Mouse (Mus musculus) urinary bladder, postnatal 4 days (tissue): Measurements from ENCODE around the gene Serpina3k.
"Not testable (repeated sequence)": the region's sequence is repeated elsewhere in the genome, so short reads cannot be mapped to it uniquely, and the experiment has no call there.

Experiments used
- DNase-seq, 2 experiments: peaks; one replicate each; pipeline ENCODE4 v3.0.0; 2021 to 2022; ENCODE audit warnings: low spot score in 2 of 2

Gene Serpina3k

GRCm38 (mm10) chr12:104338226-104338625, at the start of gene Serpina3k, which contains the start of gene Serpina3m:
Serpina3k (plus strand) TSS chr12:104338486.
Serpina3m (plus strand) TSS chr12:104338486.
- DNase-seq = not testable (repeated sequence)

DNA sequence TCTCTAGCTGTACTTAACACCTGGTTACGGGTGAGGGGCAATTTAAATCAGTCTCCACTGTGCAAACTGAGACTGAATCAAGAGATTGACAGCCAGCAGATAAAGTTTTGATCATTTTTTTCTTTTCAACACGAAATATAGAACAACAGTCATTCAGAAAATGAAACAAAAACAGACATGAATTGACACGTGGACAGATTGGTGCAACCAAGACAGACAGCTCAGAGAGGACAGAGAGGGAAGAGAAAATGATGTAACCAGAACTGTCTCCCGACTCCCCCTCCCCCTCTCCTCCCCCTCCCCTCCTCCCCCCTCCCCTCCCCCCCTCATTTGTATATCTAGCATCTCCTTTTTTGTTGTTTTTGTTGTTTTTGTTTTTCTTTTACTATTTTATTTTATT, 48.4 kb upstream of the Serpina3k start:
- DNase-seq = no peak

DNA sequence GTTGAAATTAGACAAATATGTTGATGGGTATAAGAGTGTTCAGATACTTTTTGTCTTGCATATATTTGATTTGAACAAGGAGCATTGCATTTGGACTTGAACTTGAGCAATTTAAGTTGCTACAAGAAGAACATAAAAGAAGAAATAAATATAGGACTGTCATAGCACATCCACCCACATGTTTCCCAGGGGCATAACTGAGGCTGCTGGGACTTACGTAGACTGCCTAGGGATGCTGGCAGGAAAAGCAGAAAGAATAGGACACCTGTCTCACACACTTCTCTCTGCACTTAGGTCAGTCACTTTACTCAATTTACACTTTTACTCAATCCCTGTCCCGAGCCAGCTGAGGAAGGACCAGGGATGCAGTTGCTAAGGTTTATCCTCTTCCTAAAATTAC, 44.3 kb upstream of the Serpina3k start:
- no peak for DNase-seq

GRCm38 (mm10) chr12:104298049-104298448, 40.2 kb upstream of the Serpina3k start:
- DNase-seq = no peak

DNA sequence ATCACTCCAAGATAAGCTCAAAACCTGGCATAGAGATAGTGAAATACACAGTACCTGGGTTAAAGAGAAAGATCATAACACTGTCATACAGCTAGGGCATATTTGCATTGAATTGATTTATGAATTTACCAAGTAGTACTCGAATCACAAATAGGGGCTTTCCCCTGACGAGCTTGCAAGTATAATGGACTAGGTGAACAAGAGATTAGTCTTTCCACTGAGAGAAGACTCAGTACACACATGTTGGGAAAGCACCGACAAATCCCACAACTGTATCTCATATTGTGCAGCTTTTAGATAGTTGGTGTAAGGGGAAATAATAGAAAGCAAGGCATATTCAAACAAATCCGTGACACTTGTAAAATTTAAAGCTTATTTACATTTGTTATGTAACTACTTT, 32.3 kb upstream of the Serpina3k start:
- no peak for DNase-seq

GRCm38 (mm10) chr12:104314253-104314652, 24.0 kb upstream of the Serpina3k start, which contains the start of gene Serpina3j:
Serpina3j (plus strand) TSS chr12:104314553.
- no peak for DNase-seq

DNA sequence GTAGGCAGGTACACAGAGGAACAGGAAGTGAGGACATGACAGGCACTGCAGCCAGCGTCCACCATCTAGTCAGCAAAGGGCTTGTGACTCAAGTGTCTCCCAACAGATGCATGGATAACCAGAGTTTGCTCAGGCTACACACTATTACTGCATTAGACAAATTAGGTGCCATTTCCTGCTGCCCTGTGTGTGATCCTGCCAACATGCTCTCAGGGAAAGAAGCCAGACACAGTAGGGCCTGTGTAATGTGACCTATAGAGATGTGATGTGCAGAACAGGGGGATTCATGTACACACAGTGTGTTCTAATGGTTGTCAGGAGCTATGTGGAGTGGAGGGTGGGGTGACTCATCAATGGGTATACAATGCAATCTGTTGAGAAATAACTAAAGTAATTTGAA, 15.8 kb upstream of the Serpina3k start:
- peak in 1 of 2 experiments; percentile 8 for DNase-seq

DNA sequence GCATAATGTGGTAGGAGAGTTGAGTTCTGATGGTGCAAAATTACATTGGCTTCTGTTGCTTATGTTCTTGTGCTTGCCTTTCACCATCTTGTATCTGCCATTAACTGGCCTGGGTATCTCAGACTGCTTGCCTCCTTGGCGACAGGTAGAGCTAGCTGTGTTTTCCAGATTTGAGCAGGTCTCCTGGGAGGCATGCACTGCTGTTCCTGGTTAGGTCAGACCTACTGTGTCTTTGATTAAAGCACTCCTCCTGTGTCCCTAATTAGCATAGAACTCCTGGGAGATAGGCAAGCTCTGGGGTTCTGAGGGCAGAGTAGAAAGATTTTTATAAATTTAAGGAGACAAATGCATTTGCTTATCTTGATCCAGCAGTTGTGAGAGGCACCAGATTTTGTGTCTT, 6.6 kb upstream of the Serpina3k start:
- peak in 1 of 2 experiments; percentile 2 for DNase-seq

- not testable (repeated sequence) for DNase-seq
Measured at GRCm38 (mm10) chr12:104336873-104337272, 1.4 kb upstream of the Serpina3k start.

GRCm38 (mm10) chr12:104338705-104339104, 419 bp downstream of the Serpina3k start:
- no peak for DNase-seq

- not testable (repeated sequence) for DNase-seq
Measured at GRCm38 (mm10) chr12:104342489-104342888, 4.2 kb downstream of the Serpina3k start.

DNA sequence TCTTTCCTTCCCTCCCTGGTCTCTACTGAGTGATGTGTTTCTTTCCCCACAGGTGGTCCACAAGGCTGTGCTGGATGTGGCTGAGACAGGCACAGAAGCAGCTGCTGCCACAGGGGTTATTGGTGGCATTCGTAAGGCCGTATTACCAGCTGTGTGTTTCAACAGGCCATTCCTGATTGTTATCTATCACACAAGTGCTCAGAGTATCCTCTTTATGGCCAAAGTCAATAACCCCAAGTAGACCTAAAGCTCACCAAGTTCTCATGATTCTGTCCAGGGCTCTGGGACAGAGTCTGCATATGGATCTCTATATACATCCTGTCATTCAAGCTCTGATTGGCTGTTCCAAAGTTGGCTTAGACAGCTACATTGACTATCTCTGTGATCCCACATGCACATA, 6.9 kb downstream of the Serpina3k start:
- DNase-seq = peak in 1 of 2 experiments; percentile 42

DNA sequence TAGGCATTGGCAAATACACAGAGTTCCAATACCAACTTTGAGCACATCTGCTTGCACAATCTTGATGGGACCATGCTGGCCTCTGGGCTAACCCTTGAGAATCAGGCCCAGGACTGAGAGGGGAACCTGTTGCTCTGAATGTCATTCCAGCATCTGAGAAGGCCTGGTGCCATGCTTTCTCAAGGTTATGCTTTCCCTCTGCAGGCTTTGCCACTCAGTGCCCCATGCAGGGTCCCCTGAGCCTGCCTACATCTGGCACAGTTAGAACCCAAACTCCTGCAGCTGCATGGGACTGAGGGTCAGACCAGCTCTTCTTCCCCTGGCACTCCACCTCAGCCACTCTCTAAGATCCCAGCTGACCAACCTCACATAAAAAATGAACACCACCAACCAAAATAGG, 7.4 kb downstream of the Serpina3k start:
- peak; percentile 12 to 54 for DNase-seq

DNA sequence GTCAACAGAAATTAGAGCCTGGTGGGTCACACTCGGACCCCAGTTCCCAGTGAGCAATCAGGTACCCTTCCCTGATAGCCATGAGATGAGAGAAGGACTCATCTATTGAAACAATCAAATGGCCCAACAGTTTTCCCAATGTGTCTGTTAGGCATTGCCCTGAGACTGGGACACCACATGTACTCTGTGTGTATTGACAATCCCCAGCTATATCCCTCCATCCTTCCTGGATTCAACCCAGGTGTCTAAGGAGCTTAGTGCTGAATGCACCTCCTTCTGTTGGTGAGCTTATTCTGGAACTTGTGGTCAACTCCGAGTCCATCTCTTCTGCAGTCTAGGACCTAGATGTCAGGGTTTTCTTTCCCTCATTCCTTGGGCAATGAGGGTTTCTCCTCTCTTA, 8.8 kb downstream of the Serpina3k start:
- DNase-seq = peak in 1 of 2 experiments; percentile 14

DNA sequence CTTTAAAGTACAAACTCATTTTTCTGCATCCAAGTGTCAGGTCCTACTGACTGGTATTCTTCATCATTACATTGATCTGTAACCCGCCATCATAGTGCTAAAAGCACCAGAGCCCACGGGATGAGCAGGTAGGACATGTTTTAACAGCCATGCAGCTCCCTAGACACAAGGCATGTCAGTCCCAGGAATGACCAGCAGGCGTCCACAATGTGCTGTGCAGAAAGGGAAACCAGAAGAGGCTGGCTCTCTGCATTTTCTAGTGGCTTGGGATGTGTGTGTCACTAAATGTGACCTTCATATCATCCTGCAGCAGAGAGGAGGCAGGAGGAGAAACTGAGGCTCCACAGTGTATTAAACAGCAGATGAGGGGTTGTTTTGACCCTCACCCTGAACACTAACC, 13.5 kb downstream of the Serpina3k start:
- not testable (repeated sequence) for DNase-seq

GRCm38 (mm10) chr12:104356006-104356405, 17.7 kb downstream of the Serpina3k start:
- DNase-seq = no peak

GRCm38 (mm10) chr12:104369986-104370385, 31.7 kb downstream of the Serpina3k start:
- DNase-seq = no peak

DNA sequence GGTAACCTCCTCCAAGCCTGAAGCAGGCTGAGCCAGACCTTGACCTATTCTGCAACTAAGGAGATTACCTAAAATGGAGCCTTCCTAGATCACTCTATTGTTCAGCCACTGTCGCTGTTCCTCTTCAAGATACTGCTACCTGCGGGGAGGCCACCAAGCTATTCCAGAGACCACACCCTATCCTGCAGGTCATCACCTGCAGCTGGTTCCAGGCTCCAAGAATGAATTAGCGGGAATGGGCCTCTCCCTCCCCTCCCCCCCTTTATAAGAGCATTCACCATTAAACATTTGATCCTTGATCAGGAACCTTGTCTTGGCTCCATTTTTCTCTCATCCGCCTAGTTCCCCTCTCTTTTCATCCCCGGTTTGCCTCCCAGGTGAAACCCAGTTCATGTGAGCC, 38.9 kb downstream of the Serpina3k start:
- DNase-seq = not testable (repeated sequence)

- not testable (repeated sequence) for DNase-seq
Measured at GRCm38 (mm10) chr12:104378351-104378750, 40.1 kb downstream of the Serpina3k start.

GRCm38 (mm10) chr12:104378815-104379214, 40.5 kb downstream of the Serpina3k start:
- DNase-seq = not testable (repeated sequence)

- no peak for DNase-seq
Measured at GRCm38 (mm10) chr12:104379856-104380255, 41.6 kb downstream of the Serpina3k start.

DNA sequence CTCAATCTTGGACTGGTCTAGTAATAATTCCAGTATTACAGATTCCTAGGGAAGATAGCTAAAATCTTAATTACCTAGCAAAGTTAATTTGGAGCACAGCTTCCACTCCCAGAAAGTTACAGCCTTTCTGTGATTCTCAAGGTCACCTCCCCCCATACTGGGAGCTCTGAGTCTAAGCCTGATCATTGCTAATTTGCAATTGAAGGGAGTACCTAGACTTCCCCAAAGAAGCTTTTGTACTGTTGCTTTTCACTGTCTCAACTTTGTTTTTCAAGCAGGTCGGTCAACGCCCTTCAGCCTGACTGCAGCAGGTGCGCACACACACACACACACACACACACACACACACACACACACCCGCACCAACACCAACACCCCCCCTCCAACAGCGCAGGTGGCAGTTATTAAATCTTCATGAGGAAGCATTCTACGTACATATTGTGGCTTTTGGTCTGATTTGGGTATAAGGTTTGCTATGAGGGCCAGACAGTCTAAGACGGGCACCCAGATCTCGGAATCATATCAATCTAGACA, 42.9 kb downstream of the Serpina3k start:
- DNase-seq = not testable (repeated sequence)

DNA sequence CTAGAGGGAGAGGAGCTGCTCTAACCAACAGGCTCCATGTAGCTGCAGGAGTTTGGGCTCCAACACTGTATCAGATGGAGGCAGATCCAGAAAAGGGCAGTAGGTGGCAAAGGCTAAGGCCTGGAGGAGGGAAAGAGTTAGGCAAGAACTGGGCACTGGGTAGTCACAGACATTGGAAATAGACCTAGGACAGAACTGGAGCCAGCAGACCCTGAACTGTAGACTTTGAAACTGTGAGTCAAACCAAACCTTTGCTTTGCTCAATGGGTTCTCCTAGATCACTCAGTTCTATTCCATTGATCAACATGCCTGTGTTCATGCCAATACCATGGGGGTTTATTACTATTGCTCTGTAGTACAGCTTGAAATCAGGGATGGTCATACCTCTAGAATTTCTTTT, 47.7 kb downstream of the Serpina3k start:
- DNase-seq = not testable (repeated sequence)

GRCm38 (mm10) chr12:104386878-104387277, 48.6 kb downstream of the Serpina3k start:
- not testable (repeated sequence) for DNase-seq
